Mouse (Mus musculus) layer of hippocampus, adult 9-10 months (tissue): ENCODE results near the gene Spsb4.

ENCODE experiments used
- DNase-seq: peaks from one replicate; pipeline ENCODE4 v3.0.0; 2022; ENCODE audit warnings: low spot score

Gene Spsb4

DNA sequence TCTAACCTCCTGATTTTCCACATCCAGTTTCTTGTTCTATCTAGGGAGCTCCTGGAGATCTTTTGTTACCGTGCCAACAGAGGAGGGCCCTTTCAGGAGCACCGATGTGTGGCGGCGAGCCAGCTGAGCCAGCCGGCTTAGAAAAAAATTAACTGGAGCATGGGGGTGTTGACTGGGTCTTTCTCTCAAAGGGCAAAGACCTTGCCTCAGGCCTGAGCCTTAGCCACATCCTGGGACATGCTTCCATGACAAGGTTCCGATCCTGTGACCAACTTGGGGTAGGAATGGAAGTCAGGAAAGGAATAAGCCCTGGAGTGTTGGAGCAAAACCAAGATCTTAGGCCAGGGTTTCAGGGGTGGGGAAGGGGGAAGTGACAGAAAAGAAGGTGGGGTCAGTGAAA, 2.9 kb downstream of the Spsb4 start:
- no peak for DNase-seq

DNA sequence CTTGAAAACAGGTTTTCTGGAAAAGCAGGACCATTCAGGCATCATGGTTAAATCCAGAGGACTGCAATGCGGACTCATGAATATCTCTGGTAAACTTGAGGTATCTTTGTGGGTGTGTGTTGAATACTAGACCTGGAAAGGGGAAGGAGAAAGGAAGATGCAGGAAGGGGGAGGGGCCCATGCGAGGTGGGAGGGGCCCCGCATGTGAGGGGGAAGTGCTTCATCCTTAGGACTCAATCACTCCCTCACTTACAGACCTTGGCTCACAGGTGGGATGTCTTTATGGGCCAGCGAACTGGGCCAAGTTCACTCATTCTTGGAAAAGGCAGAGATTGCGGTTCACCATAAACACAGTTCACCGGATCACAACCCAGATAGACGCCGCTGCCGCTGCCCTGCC, 4.9 kb downstream of the Spsb4 start:
- DNase-seq: no peak

DNA sequence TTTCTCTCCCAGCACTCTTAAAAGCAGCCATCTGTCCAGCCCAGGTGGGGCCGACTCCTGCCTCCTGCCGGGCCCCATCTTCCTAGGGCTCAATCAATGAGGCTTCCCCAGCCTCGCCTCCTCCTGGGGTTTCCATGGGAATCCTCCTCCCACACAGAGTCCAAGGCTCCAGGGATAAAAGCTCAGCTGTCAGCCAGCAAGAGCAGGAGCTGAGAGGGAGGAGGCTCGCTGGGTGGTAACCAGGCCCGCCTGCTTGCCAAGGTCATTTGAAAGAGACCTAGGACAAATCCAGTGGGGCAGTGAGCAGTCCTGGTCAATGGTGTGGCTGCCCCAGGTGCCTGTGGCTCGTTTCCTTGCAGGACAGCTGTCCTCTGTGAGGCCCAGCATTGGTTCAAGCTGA, 5.5 kb downstream of the Spsb4 start:
- DNase-seq: no peak

- DNase-seq: no peak
These were observed 7.0 kb downstream of the Spsb4 start for GRCm38 (mm10) chr9:97011454-97012195.

DNA sequence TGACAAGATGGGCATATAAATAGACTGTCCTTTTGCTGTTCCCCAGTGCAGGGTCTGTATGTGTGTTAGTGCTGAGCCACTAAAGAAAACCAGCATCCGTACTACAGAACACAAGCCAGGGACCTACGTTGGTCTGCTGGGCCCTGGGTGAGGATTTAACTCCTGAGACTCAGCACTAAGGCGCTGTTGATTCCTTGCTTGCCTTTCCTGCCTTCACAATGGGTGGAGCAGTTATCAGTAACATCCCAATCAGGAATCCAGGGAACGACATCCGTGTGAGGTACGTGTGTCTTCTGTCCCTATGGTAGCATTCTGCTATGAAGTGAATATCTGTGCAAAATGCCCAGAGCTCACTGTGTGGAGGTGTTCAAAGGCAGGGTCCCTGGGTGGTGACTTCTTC, 8.2 kb downstream of the Spsb4 start:
- no peak for DNase-seq

GRCm38 (mm10) chr9:97004726-97005125, 13.9 kb downstream of the Spsb4 start:
- no peak for DNase-seq

- no peak for DNase-seq
These were observed 15.5 kb downstream of the Spsb4 start for GRCm38 (mm10) chr9:97003173-97003572.

DNA sequence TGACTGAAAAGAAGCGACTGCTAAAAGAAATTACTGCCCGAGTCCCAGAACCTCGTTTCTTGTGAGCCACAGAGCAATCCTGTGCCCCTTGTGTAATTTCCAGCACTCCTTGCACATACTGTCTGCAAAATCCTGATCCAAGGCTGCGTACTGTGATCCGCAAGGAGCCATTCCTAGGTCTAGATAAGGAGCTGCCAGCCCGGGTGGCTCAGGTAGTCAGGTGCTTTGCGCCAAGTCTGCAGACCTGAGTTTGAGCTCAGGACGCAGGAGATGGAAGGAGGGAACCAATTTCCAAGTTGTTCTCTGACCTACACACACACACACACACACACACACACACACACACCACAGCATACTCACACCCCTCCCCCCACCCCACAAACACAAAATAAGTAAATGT, 16.0 kb downstream of the Spsb4 start:
- DNase-seq: no peak

- no peak for DNase-seq
These were observed 16.6 kb downstream of the Spsb4 start for GRCm38 (mm10) chr9:97002025-97002424.

DNA sequence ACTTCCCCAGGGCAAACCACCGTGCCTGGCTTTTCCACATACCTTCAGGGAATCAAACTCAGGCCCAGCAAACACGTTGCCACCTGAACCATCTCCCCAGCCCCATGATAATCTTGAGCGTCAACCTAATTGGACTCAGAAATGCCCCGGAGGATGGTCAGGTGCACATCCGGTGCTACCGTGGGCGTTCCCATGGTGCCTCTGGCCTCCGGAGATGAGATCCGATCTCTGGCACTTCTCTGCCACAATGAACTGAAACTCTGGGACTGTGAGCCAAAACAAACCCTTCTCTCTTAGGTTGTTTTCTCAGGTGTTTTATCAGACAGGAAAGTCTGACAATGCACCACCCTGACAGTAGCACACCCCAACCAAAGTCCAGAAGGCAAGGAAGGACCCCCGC, 17.2 kb downstream of the Spsb4 start:
- no peak for DNase-seq

- no peak for DNase-seq
These were observed 22.9 kb downstream of the Spsb4 start for GRCm38 (mm10) chr9:96995717-96996116.

- no peak for DNase-seq
These were observed 23.9 kb downstream of the Spsb4 start for GRCm38 (mm10) chr9:96994733-96995132.

- DNase-seq: peak; percentile 15
These were observed 27.5 kb downstream of the Spsb4 start for GRCm38 (mm10) chr9:96991118-96991517.

DNA sequence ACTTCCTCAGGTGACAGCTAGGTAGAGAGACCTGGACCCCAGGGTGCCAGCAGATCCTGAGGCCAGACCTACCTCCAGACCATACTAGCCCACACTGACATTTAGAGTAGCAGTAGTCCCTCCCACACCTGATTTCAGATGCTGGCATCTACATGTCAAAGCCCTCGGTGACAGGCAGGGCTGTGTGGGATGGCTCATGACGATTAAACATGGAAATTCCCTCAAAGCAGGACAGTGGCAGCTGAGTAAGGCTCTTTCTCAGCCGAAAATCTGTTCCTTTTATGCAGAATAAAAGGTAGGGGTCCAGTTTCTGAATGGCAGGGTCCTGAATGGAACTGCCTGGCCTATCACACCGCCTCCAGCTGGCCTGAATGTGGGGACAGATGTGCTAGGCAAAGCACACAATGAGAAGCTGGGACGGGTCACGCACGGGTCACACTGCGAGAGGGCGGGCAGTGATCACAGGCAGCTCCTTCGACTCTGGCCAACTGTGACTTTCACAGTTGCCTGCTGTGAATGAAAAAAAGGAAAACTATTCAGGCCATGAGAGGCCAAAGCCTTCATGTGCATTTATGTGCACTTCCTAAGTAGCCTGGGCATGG, 29.2 kb downstream of the Spsb4 start:
- DNase-seq: no peak

- DNase-seq: no peak
These were observed 31.7 kb downstream of the Spsb4 start for GRCm38 (mm10) chr9:96986797-96987473.

DNA sequence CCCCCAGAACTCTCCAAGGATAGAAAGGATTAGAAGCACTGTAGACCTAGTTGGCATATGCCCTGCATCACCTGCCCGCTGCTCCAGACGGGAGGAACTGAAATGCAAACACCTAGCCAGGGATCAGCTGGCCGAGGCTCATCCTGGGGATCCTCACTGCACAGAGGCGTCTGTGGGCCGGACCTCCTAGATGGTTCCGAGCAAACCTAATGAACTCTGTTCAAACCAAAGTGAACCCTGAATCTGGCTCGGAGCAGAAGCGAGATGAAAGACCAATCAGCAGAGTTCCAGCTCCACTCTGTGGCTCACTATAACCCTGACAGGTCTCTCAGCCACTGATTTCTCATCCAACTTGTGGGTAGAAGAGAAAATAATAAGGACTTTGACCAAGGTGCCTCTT, 34.6 kb downstream of the Spsb4 start:
- DNase-seq: no peak

GRCm38 (mm10) chr9:96982940-96983339, 35.7 kb downstream of the Spsb4 start:
- DNase-seq: no peak

- no peak for DNase-seq
These were observed 36.3 kb downstream of the Spsb4 start for GRCm38 (mm10) chr9:96982351-96982750.

- DNase-seq: no peak
These were observed 36.8 kb downstream of the Spsb4 start for GRCm38 (mm10) chr9:96981836-96982235.

GRCm38 (mm10) chr9:96981121-96981520, 37.5 kb downstream of the Spsb4 start:
- DNase-seq: no peak

- no peak for DNase-seq
These were observed 38.3 kb downstream of the Spsb4 start for GRCm38 (mm10) chr9:96980037-96980997.

GRCm38 (mm10) chr9:96979417-96980030, 39.1 kb downstream of the Spsb4 start:
- DNase-seq: no peak
